Mouse (Mus musculus) layer of hippocampus, adult 9-11 months (tissue): ENCODE results near the gene Ly6g6f.
A peak's percentile ranks its signal among the peaks of the same experiment; 100 is the strongest.
"Not testable (repeated sequence)": the region's sequence is repeated elsewhere in the genome, so short reads cannot be mapped to it uniquely, and the experiment has no call there.

Experiments used
- DNase-seq: peaks from one replicate; pipeline ENCODE4 v3.0.0; 2022

The Ly6g6f gene

GRCm38 (mm10) chr17:35051156-35052086 is 34.0 kb downstream of the Ly6g6f start:
- DNase-seq, result peak; percentile 77

- DNase-seq, result peak; percentile 57
These were observed 35.2 kb downstream of the Ly6g6f start for GRCm38 (mm10) chr17:35050126-35050750.

GRCm38 (mm10) chr17:35049561-35050016 is 35.8 kb downstream of the Ly6g6f start, which contains the start of gene Clic1:
TSS of gene Clic1 (plus strand) at chr17:35049966.
- no peak for DNase-seq

GRCm38 (mm10) chr17:35048932-35049440 is 36.4 kb downstream of the Ly6g6f start:
- no peak for DNase-seq

- no peak for DNase-seq
These were observed 37.1 kb downstream of the Ly6g6f start for GRCm38 (mm10) chr17:35048149-35048931.

GRCm38 (mm10) chr17:35047688-35048087 is 37.7 kb downstream of the Ly6g6f start:
- no peak for DNase-seq

GRCm38 (mm10) chr17:35046681-35047455 is 38.5 kb downstream of the Ly6g6f start, which contains the start of gene Msh5:
TSS of gene Msh5 (minus strand) at chr17:35046745.
- peak; percentile 97 for DNase-seq

GRCm38 (mm10) chr17:35045807-35046680 is 39.4 kb downstream of the Ly6g6f start:
- no peak for DNase-seq

GRCm38 (mm10) chr17:35044904-35045806 is 40.3 kb downstream of the Ly6g6f start:
- DNase-seq, result no peak

- DNase-seq, result no peak
These were observed 41.6 kb downstream of the Ly6g6f start for GRCm38 (mm10) chr17:35043794-35044193.

- peak; percentile 71 for DNase-seq
These were observed 46.1 kb downstream of the Ly6g6f start for GRCm38 (mm10) chr17:35039121-35039873.

- DNase-seq, result no peak
These were observed 50.5 kb downstream of the Ly6g6f start for GRCm38 (mm10) chr17:35034896-35035295.

GRCm38 (mm10) chr17:35033703-35034102 is 51.7 kb downstream of the Ly6g6f start:
- not testable (repeated sequence) for DNase-seq

- DNase-seq, result no peak
These were observed 53.0 kb downstream of the Ly6g6f start for GRCm38 (mm10) chr17:35032323-35032870.

- no peak for DNase-seq
These were observed 53.5 kb downstream of the Ly6g6f start for GRCm38 (mm10) chr17:35031880-35032279.

- no peak for DNase-seq
These were observed 54.1 kb downstream of the Ly6g6f start for GRCm38 (mm10) chr17:35031272-35031671.
